Mouse (Mus musculus): ENCODE results near the gene Smtnl2. TPM values are rescaled to one million over a fixed set of nuclear protein-coding genes. Genes with fewer than 3 reads are reported as not detected.
"Not testable (repeated sequence)": the region's sequence is repeated elsewhere in the genome, so short reads cannot be mapped to it uniquely, and the experiment has no call there.

Gene Smtnl2
- total RNA-seq, 2 experiments from 2014 or later = 0.96 to 1.4 TPM

DNA sequence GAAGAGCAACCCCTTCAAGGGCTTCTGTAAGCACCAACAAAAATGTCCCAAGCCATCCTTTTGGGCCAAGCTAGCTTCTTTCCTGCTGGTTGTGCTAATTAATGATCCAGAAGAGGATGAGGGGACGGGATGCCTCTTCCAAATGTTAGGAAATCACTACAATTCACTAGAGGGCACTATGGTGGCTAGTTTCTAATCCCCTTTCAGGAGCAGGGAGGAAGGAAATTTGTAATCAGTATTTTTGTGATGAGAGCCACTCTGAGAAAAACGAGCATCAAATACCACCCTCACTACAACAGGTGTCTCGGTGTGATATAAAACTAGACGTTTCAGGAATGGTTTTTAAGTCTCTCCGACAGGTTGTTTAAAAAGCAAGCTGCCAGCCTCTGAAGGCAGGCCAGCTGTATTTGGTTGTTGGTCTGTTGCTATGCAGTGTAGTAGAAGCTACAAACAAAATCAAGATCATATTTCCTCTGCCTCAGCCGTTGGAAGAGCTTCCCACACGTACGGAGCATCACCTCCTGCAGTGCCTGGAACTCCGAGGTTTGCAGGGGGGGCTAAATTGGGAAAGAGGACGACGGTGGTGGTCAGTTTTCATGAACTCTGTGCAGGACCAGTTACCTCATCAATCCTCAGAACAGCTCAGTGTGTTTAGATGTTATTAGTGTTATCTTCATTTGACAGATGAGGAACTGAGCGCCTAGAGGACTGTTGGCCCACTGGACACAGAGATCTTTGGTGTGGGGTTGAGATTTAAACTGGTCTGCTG, 41.4 kb downstream of the Smtnl2 start:
- intact Hi-C loops (cut with DNase I) = no loop called here
- no peak for DNase-seq (ENCODE audit: low spot score in 2 of 2)

DNA sequence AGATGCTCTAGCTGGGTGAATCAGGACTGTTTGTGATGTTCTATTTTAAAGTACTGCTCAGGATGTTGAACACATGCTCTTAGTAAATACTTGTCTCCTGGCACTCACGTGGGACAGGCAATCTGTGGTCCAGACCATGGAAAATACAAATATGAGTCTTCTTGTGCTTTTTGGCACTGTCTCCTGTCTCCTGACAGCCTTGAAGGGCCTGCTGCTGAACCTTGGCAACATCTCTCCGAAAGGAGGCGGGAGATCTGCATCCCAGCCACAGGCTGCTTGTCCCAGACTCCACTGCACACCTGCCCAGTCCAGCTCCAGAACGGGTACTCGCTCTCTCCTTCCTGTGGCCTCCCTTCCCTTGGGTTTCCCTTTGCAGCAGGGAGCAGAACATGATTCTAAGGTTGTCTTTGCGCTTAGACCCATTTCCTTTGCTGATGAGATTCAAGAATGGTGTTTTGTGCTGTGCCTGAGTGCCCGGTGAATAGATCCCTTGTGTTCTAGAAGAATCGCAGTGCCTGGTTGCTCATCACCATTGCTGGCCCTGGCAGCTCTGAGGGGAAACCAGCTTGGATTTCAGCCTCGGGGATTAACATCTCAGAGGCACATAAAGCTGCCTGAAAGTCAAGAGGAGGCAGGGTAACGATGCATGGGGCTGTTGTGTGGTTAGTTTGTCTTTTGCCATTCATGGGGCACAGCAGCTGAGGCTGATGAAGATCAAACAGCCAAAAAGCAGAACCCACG, 43.4 kb downstream of the Smtnl2 start:
- intact Hi-C loops (cut with DNase I) = no loop called here
- DNase-seq (ENCODE audit: low spot score in 2 of 2) = no peak

DNA sequence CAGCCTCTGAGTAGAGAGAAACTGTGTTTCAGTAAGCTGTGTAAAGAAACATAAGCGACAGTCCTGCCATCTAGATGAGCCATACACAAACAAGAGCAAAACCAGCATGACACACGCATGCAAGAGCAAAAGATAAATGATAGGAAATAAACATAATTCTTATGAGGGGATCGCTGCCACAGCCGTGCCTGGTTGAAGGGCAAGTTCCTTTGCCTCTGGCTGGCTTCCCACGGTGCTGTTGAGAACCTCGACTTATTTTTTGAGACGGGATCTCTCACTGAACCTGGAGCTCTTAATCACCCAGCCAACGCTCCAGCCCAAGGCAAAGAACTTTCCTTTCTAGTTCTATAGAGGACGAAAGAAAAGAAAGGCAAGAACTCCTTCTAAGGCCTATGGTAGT, 45.4 kb downstream of the Smtnl2 start:
- no peak for DNase-seq (ENCODE audit: low spot score in 2 of 2)
- intact Hi-C loops (cut with DNase I) = no loop called here

DNA sequence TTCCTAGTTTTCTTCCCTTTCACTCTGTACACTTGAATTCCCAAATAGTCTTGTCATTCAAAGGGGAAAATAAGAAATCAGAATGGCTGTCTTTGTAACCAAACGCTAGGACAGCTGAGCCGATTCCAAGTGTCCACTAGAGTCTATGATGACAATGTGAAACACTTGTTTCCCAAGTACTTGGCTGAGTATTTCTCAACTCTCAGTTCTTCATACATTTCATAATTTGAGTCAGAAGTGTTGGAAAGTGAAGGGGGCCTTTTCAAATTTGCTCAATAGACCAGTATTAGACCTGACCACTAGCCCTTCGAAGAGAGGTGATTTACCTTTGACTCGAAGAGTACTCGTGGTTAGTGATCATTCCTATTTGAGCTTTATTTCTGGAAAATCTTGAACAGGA, 47.0 kb downstream of the Smtnl2 start:
- intact Hi-C loops (cut with DNase I) = no loop called here
- no peak for DNase-seq (ENCODE audit: low spot score in 2 of 2)

DNA sequence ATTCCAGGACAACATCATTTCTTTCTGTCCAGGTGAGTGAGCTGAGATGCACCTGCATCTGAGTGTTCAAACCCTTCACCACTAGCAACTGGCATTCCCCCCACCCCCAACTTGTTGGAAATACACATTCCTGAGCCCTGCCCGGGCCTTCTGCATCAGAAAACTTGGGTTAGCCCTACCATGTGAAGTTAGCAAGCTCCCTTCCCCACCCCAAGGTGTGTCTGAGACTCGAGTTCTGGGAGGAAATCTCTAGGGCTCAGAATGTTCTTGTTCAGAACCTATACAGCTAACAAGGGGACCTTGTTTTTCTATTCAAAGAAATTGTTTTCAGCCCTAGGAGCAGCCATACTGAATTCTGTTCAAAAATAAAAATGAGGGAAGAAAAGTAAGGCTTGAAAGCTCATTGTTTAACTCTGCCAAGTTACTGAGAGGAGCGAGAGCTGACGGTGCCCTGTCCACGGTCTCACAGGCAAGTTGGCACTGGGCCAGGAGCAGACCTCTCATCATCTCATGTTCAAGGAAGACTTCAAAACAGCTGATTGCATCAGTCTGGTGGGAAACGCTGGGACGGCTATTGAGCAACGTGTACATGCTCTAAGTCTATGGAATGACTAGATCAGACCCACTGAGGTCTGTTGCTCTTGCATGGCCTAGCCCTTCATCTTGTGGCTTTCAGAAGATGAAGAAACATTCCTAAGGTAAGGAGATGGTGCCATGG, 47.8 kb downstream of the Smtnl2 start:
- intact Hi-C loops (cut with DNase I) = no loop called here

DNA sequence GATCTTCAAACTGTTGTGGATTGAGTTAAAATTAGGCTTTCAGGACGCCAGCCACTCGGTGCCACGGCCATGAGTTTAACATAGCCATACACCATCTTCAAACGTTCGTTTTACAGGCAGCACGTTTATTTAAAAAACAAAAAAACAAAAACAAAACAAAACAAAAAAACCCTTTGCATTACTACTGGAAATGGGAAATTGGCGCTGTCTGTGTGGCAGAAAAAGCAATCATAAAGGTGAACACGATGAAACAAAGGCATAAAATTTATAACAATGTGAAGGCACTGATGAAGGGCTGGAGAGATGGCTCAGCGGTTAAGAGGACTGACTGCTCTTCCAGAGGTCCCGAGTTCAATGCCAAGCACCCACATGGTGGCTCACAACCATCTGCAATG, 49.2 kb downstream of the Smtnl2 start, which contains the start of gene Tekt1:
Gene Tekt1 (minus strand): TSS at position 96 of the 395 bp plus-strand sequence.
- no peak for DNase-seq (ENCODE audit: low spot score in 2 of 2)
- intact Hi-C loops (cut with DNase I) = no loop called here

More for the DNA sequence above, 47.8 kb downstream of the Smtnl2 start:
- DNase-seq (ENCODE audit: low spot score in 2 of 2) = no peak

DNA sequence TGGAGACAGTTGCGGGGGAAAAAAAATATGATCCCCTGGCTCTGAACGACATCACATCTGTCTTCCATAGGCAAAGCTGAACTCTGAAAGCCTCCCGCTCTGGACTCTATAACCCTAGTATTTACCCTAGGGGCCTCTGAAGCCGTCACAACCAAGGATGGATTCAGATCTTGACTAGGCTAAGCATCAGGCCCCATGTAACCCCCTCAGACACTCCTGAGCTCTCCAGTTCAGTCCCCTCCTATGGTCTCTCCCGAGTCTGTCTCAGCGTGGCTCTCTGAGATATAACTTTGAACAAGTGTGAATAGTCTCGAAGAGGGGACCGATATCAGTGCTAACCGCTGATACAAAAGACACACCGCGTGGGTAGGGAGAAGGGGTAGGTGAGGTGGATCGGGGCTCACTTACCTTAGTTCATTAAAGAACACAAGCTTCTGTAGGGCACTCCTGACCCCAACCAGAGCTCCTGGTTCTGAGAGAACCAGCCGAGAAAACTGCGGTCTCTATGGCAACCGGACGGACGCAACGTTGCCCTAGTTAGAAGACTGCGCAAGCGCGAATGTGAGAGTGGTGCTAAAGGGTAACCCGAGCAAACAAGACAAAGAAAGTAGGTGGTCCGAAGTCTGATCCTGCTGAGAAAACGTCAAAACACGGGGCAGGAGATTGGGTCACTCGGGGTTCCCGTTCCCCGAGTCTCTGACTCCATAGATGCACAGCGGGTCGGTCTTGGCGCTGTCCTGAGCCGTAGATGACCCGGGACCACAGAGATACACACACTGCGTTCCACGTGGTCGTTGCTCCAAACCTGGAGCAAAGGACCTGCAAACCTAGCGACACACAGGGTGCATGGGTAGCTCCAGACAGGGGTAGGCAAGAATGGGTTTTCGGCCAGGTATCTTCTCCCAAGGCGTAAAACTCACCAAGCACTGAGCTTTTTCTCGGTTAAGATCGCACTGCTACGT, 49.8 kb downstream of the Smtnl2 start:
- intact Hi-C loops (cut with DNase I) = no loop called here
- DNase-seq (ENCODE audit: low spot score in 2 of 2) = peak; percentile 76 to 84

DNA sequence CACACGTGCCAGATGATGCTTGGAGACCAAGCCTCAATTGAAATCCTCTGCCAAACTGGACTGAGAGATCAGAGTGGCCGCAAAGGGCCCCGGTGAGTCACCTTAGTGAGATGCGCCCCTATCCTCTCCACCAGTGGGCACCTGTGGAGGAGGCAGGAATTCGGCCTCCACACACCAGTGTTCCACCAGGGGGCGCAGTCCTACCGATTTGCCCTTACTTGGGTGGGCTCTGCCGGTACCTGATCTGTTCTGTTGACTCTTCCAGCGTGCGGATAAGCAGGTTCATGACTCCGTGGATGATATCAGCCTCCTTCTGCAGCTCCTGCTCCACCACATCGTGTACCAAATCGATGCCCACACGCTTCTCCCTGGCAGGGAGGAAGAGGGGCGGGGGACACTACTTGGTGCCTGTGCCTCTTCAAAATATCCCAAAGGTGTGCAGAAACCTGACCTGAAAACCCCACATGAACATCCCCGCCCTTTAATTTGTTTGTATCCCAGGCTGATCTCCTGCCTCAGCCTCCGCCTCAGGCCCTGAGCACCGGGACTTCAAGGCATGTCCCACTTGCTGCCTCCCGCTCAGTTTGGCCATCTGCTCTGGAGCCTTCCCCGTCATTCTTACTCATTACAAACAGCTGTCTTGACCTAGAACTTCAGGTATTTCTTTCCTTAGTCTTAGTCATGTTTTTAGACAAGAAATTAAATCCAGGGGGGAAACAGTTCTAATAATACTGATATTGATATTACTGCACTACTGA, 56.4 kb downstream of the Smtnl2 start:
- intact Hi-C loops (cut with DNase I) = loop anchor here (2.0 kb wide), 1 partner anchor 74 kb away; no protein-coding TSS in a partner anchor
- peak; percentile 56 to 57 for DNase-seq (ENCODE audit: low spot score in 2 of 2)

DNA sequence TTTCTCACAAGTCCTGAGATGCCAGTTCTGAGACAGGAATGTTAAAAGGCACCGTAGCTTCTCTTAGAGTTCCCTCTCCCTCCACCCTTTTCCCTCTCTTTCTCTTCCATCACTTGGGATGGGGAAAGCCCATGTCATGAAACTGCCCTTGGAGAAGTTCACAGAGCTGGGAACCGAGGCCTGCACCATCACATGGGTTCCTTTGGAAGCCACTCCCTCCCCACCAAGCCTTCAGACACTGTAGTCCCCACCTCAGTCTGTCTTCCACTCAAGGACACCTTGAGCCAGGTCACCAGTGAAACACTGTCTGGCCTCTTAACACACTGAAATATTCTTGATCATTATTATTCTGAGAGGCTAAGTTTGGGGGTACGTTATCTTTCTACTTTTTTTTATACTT, 58.3 kb downstream of the Smtnl2 start:
- intact Hi-C loops (cut with DNase I) = no loop called here
- DNase-seq (ENCODE audit: low spot score in 2 of 2) = no peak

DNA sequence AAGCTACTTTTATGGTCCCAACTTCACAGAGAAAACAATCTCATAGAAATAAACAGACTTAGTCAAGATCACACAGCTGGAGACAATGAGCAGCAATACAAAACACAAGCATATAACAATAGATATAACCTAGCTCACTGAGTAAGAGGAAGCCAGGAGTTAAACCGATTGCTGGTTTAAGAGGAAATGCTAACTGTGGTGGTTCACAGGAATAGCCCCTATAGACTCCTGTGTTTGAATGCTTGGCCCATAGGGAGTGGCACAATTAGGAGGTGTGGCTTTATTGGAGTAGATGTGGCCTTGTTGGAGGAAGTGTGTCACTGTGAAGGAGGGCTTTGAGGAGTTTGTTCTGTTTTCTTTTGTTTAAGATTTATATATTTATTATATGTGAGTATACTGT, 59.2 kb downstream of the Smtnl2 start:
- intact Hi-C loops (cut with DNase I) = no loop called here
- DNase-seq (ENCODE audit: low spot score in 2 of 2) = no peak

DNA sequence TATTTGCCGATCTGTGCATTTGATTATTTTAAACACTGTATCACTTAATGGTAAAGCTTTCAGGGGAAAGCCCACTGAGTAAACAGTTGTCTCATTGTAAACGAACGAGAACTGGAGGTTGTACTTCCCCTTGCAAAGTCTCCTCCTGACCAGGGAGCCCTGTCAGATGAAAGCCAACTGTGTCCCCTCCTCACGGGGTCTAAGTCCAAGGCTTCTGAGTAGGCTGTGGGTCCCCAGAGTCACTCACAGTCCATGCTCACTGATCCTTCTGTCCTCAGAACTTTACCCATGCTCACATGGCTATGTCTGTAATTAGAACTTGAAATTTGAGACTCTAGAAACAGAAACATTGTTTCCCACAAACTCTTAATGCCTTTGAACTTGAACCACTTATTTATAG, 61.9 kb downstream of the Smtnl2 start:
- intact Hi-C loops (cut with DNase I) = no loop called here
- no peak for DNase-seq (ENCODE audit: low spot score in 2 of 2)

DNA sequence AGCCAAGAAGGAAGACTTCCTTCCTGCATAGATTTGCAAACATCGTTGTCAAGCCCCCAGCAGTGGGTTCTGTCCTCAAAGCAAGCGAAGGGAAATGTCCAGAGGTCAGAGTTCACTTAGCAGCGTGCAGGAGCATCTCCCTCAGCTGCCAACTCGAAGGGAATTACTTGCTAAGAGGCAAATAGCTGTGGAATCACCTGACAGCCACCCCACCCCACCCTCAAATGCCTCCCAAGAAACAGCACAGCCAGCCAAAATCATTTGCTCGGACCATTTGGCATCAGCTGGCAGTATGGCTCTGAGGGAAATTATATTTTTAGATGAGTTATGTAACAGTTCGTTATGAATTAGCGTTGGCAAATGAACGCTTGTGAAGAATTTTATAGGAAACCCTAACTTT, 62.5 kb downstream of the Smtnl2 start:
- peak; percentile 49 to 54 for DNase-seq (ENCODE audit: low spot score in 2 of 2)
- intact Hi-C loops (cut with DNase I) = no loop called here

DNA sequence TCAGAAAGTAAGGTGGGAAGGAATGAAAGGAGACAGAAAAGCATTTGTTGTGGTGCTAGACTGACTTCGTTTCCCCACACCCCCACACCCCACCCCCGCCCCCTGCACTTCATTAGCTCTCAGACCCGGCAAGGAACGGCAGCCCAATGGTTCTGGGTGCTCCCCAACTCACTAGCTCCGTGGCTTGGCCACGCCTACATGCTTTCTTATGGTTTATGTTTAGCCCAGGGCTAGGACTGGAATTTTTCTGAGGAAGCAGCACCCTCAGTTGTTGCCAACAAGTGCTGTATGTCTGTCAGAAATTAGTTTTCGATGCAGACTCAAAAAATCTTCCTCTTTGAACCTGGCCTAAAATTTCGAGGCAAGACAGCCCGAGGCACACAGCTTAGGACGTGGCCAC, 63.0 kb downstream of the Smtnl2 start:
- intact Hi-C loops (cut with DNase I) = no loop called here
- DNase-seq (ENCODE audit: low spot score in 2 of 2) = peak in 1 of 2 experiments; percentile 54

DNA sequence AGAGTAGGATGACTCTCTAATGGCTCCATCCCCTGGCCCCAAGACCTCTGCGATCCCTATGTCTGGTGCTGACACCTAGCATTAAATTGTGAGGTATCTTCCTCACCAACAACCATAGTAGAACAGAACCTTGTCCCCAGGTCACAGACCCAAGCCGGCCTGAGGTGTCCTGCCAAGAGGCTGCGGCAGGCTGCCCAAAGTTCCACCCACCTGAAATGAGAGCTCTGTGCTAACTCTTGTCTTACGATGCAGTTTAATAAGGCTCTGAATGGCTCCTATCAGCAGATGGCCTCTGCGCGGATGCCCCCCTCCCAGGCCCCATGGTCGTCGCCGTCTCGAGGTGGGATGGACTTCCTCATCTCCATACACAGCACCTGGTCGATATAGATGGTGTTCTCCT, 67.0 kb downstream of the Smtnl2 start:
- intact Hi-C loops (cut with DNase I) = loop anchor here (5.0 kb wide), 2 partner anchors 122 to 218 kb away; no protein-coding TSS in a partner anchor

DNA sequence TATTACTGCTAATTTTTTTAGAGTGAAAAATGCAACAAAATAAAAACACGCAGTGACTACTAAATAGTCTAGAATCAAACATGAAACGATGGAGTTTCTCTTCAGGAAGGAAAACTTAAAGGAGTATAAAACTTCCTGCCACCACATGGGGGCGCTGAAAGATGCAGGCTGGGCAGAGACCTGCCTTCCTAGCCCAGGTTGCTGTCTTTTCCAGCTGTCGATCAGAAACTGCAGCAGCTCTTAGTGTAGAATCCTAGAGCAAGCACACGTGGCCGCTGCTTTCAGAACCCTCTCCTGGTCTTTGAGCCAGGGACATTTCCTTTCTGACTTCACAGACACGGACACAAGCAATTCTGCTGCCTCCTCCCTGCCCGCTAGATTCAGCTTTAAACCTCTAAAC, 67.6 kb downstream of the Smtnl2 start:
- DNase-seq (ENCODE audit: low spot score in 2 of 2) = peak; percentile 42 to 51
- intact Hi-C loops (cut with DNase I) = loop anchor here (1.0 to 5.0 kb wide), 3 partner anchors 85 to 218 kb away; no protein-coding TSS in a partner anchor

More for the DNA sequence above, 67.0 kb downstream of the Smtnl2 start:
- DNase-seq (ENCODE audit: low spot score in 2 of 2) = no peak

DNA sequence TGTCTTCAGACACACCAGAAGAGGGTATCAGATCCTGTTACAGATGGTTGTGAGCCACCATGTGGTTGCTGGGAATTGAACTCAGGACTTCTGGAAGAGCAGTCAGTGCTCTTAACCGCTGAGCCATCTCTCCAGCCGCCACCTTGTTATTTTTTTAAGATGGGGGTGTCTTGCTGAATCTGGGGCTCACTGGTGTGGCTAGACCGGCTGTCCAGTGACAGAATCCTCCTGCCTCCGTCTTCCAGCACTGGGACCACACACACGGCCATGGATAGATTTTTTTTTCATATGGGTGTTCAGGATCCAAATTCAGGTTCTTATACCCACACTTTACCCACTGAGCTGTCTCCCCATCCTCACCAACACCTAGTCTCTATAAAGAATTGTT, 68.3 kb downstream of the Smtnl2 start:
- intact Hi-C loops (cut with DNase I) = loop anchor here (1.0 to 5.0 kb wide), 3 partner anchors 86 to 219 kb away; no protein-coding TSS in a partner anchor

DNA sequence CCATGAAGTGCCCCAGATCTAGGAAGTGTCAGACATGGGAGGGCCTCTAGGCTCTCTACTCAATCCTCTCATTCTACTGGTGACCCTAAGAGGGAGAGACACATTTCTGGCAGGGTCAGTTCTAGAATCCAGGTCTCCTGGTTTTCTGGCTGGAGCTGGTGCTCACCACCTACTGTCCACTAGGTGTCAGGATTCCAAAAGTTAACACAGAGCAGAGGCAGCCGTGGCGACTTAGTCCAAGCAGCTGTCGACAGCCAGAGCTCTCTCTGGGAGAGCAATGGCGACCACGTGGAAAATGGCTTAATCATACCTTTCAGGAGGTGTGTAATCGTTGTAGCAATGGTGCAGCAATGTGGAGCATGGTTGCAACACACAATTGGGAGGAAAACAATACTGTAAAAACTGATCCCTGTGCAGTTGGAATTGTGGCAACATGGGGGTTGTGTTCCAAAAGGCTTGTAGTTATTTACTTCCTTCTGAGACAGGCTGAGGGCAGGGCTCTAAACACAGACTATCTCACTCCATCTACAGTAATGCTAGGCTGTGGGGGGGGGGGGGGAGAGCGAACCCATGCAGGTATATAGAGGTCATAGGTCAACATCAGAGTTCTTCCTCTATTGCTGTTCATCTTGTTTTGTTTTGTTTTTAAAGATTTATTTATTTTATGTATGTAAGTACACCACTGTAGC, 68.8 kb downstream of the Smtnl2 start:
- intact Hi-C loops (cut with DNase I) = loop anchor here (1.0 to 5.0 kb wide), 3 partner anchors 87 to 220 kb away; no protein-coding TSS in a partner anchor
- DNase-seq (ENCODE audit: low spot score in 2 of 2) = peak; percentile 74 to 75

More for the DNA sequence above, 68.3 kb downstream of the Smtnl2 start:
- not testable (repeated sequence) for DNase-seq (ENCODE audit: low spot score in 2 of 2)

Measured in left cerebral cortex, postnatal 25 days (tissue).